Mouse (Mus musculus): ENCODE data around the gene Eif2d. TPM values are rescaled to one million over a fixed set of nuclear protein-coding genes. Genes with fewer than 3 reads are reported as not detected.
"Not testable (repeated sequence)": the region's sequence is repeated elsewhere in the genome, so short reads cannot be mapped to it uniquely, and the experiment has no call there.

Gene Eif2d
- polyA plus RNA-seq, 1 experiment from 2014 or later: 67.9 TPM

- Histone ChIP-seq H3K4me3 (ENCODE audit: low read length) (peak overlapping the region; percentile 83), H3K36me3 (ENCODE audit: control insufficient read depth, insufficient read depth, low read length) (no peaks in the 10 kb centered on the region; the same call in 1 of the 2 replicates), H3K4me1 (ENCODE audit: control insufficient read depth, insufficient read depth, low read length) (no peaks in the 10 kb centered on the region), H3K4me2 (replicated peaks; ENCODE audit: low read depth, low read length) (peak overlapping the region; percentile 91), H3K27me3 (ENCODE audit: control insufficient read depth, insufficient read depth, low read length) (no peaks in the 10 kb centered on the region), H3K27ac (ENCODE audit: low read depth, low read length) (peak overlapping the region; percentile 94), H3K9me3 (ENCODE audit: control insufficient read depth, low read length) (no peaks in the 10 kb centered on the region), H3K9ac (ENCODE audit: low read depth, low read length) (peak overlapping the region; percentile 79)
- ATAC-seq (ENCODE audit: low FRiP score, low TSS enrichment): peak; percentile 90
- whole genome bisulfite sequencing: 0% methylated on average over 24 of the region's 36 CpGs
Measured at GRCm38 (mm10) chr1:131137717-131138118, 15.3 kb upstream of the Eif2d start.

GRCm38 (mm10) chr1:131138191-131139016 is 14.6 kb upstream of the Eif2d start, which contains the start of gene Dyrk3:
Gene Dyrk3 (minus strand): TSS chr1:131138340.
- Histone ChIP-seq H3K4me3 (ENCODE audit: low read length) (peak within 1 kb of the TSS; percentile 83), H3K4me2 (replicated peaks; ENCODE audit: low read depth, low read length) (peak within 1 kb of the TSS; percentile 91), H3K9ac (ENCODE audit: low read depth, low read length) (peak within 1 kb of the TSS; percentile 79), H3K27me3 (ENCODE audit: control insufficient read depth, insufficient read depth, low read length) (no peaks in the 10 kb centered on the region), H3K4me1 (ENCODE audit: control insufficient read depth, insufficient read depth, low read length) (no peaks in the 10 kb centered on the region), H3K27ac (ENCODE audit: low read depth, low read length) (peak within 1 kb of the TSS; percentile 94), H3K9me3 (ENCODE audit: control insufficient read depth, low read length) (no peaks in the 10 kb centered on the region), H3K36me3 (ENCODE audit: control insufficient read depth, insufficient read depth, low read length) (no peaks in the 10 kb centered on the region; the same call in 1 of the 2 replicates)
- peak; percentile 98 for ATAC-seq (ENCODE audit: low FRiP score, low TSS enrichment)
- WGBS: 4% methylated on average over 49 of the region's 49 CpGs

- no peak overlapping the region for H3K9ac ChIP-seq (ENCODE audit: low read depth, low read length)
- 69% methylated on average over 11 of the region's 11 CpGs for WGBS
- no peak overlapping the region for H3K27ac ChIP-seq (ENCODE audit: low read depth, low read length)
Measured at GRCm38 (mm10) chr1:131139102-131140095, 13.6 kb upstream of the Eif2d start.

GRCm38 (mm10) chr1:131141449-131141848 is 11.5 kb upstream of the Eif2d start:
- H3K9me3 ChIP-seq (ENCODE audit: control insufficient read depth, low read length): no peaks in the 10 kb centered on the region
- 69% methylated on average over 2 of the region's 2 CpGs for WGBS

More at GRCm38 (mm10) chr1:131139102-131140095, 13.6 kb upstream of the Eif2d start:
- no peak for ATAC-seq (ENCODE audit: low FRiP score, low TSS enrichment)
- Histone ChIP-seq H3K4me2 (replicated peaks; ENCODE audit: low read depth, low read length) (peak overlapping the region; percentile 91), H3K4me3 (ENCODE audit: low read length) (peak overlapping the region; percentile 83; the same call in 1 of the 2 replicates), H3K36me3 (ENCODE audit: control insufficient read depth, insufficient read depth, low read length) (no peaks in the 10 kb centered on the region; the same call in 1 of the 2 replicates), H3K27me3 (ENCODE audit: control insufficient read depth, insufficient read depth, low read length) (no peaks in the 10 kb centered on the region), H3K4me1 (ENCODE audit: control insufficient read depth, insufficient read depth, low read length) (no peaks in the 10 kb centered on the region), H3K9me3 (ENCODE audit: control insufficient read depth, low read length) (no peaks in the 10 kb centered on the region)

GRCm38 (mm10) chr1:131142472-131142871 is 10.5 kb upstream of the Eif2d start:
- Histone ChIP-seq H3K4me1 (ENCODE audit: control insufficient read depth, insufficient read depth, low read length) (no peaks in the 10 kb centered on the region), H3K27ac (ENCODE audit: low read depth, low read length) (no peak overlapping the region), H3K27me3 (ENCODE audit: control insufficient read depth, insufficient read depth, low read length) (no peaks in the 10 kb centered on the region), H3K36me3 (ENCODE audit: control insufficient read depth, insufficient read depth, low read length) (no peaks in the 10 kb centered on the region), H3K9ac (ENCODE audit: low read depth, low read length) (no peak overlapping the region), H3K4me3 (ENCODE audit: low read length) (no peak overlapping the region), H3K9me3 (ENCODE audit: control insufficient read depth, low read length) (no peaks in the 10 kb centered on the region), H3K4me2 (replicated peaks; ENCODE audit: low read depth, low read length) (no peak overlapping the region)
- ATAC-seq (ENCODE audit: low FRiP score, low TSS enrichment): no peak
- WGBS: 88% methylated on average over 1 of the region's 1 CpGs

More at GRCm38 (mm10) chr1:131141449-131141848, 11.5 kb upstream of the Eif2d start:
- Histone ChIP-seq H3K27me3 (ENCODE audit: control insufficient read depth, insufficient read depth, low read length) (no peaks in the 10 kb centered on the region), H3K9ac (ENCODE audit: low read depth, low read length) (no peak overlapping the region), H3K4me3 (ENCODE audit: low read length) (no peak overlapping the region), H3K36me3 (ENCODE audit: control insufficient read depth, insufficient read depth, low read length) (no peaks in the 10 kb centered on the region), H3K4me2 (replicated peaks; ENCODE audit: low read depth, low read length) (no peak overlapping the region), H3K27ac (ENCODE audit: low read depth, low read length) (no peak overlapping the region), H3K4me1 (ENCODE audit: control insufficient read depth, insufficient read depth, low read length) (no peaks in the 10 kb centered on the region)
- no peak for ATAC-seq (ENCODE audit: low FRiP score, low TSS enrichment)

- not testable (repeated sequence) for H3K36me3 ChIP-seq (ENCODE audit: control insufficient read depth, insufficient read depth, low read length); H3K4me3 ChIP-seq (ENCODE audit: low read length); H3K27ac ChIP-seq (ENCODE audit: low read depth, low read length); H3K4me1 ChIP-seq (ENCODE audit: control insufficient read depth, insufficient read depth, low read length); H3K9me3 ChIP-seq (ENCODE audit: control insufficient read depth, low read length); ATAC-seq (ENCODE audit: low FRiP score, low TSS enrichment); H3K9ac ChIP-seq (ENCODE audit: low read depth, low read length); H3K27me3 ChIP-seq (ENCODE audit: control insufficient read depth, insufficient read depth, low read length); H3K4me2 ChIP-seq (replicated peaks; ENCODE audit: low read depth, low read length)
- 85% methylated on average over 3 of the region's 3 CpGs for WGBS
Measured at GRCm38 (mm10) chr1:131145222-131145621, 7.8 kb upstream of the Eif2d start.

GRCm38 (mm10) chr1:131146181-131146614 is 6.8 kb upstream of the Eif2d start:
- Histone ChIP-seq H3K9me3 (ENCODE audit: control insufficient read depth, low read length) (no peaks in the 10 kb centered on the region), H3K4me1 (ENCODE audit: control insufficient read depth, insufficient read depth, low read length) (no peaks in the 10 kb centered on the region), H3K36me3 (ENCODE audit: control insufficient read depth, insufficient read depth, low read length) (no peaks in the 10 kb centered on the region), H3K27ac (ENCODE audit: low read depth, low read length) (no peak overlapping the region), H3K4me2 (replicated peaks; ENCODE audit: low read depth, low read length) (no peak overlapping the region), H3K4me3 (ENCODE audit: low read length) (no peak overlapping the region), H3K9ac (ENCODE audit: low read depth, low read length) (no peak overlapping the region), H3K27me3 (ENCODE audit: control insufficient read depth, insufficient read depth, low read length) (no peaks in the 10 kb centered on the region)
- 87% methylated on average over 3 of the region's 3 CpGs for WGBS
- ATAC-seq (ENCODE audit: low FRiP score, low TSS enrichment): no peak

GRCm38 (mm10) chr1:131149496-131149895 is 3.5 kb upstream of the Eif2d start:
- 86% methylated on average over 1 of the region's 1 CpGs for WGBS
- no peak for ATAC-seq (ENCODE audit: low FRiP score, low TSS enrichment)

More at GRCm38 (mm10) chr1:131149496-131149895, 3.5 kb upstream of the Eif2d start:
- Histone ChIP-seq H3K9me3 (ENCODE audit: control insufficient read depth, low read length) (no peaks in the 10 kb centered on the region), H3K4me3 (ENCODE audit: low read length) (no peak overlapping the region), H3K9ac (ENCODE audit: low read depth, low read length) (no peak overlapping the region), H3K36me3 (ENCODE audit: control insufficient read depth, insufficient read depth, low read length) (no peaks in the 10 kb centered on the region), H3K27ac (ENCODE audit: low read depth, low read length) (no peak overlapping the region), H3K4me2 (replicated peaks; ENCODE audit: low read depth, low read length) (no peak overlapping the region), H3K4me1 (ENCODE audit: control insufficient read depth, insufficient read depth, low read length) (peaks cover 9% of the 10 kb centered on the region), H3K27me3 (ENCODE audit: control insufficient read depth, insufficient read depth, low read length) (no peaks in the 10 kb centered on the region)
